Mouse (Mus musculus) urinary bladder, adult 18-20 months (tissue): Measurements from ENCODE around the gene Lrrc8d.

Source experiments
- DNase-seq, 2 experiments: peaks; one replicate each; pipeline ENCODE4 v3.0.0; 2022; ENCODE audit warnings: low spot score in 2 of 2, mixed read lengths in 2 of 2

The Lrrc8d gene

GRCm38 (mm10) chr5:105715531-105716124 lies 15.9 kb downstream of the Lrrc8d start:
- no peak for DNase-seq

DNA sequence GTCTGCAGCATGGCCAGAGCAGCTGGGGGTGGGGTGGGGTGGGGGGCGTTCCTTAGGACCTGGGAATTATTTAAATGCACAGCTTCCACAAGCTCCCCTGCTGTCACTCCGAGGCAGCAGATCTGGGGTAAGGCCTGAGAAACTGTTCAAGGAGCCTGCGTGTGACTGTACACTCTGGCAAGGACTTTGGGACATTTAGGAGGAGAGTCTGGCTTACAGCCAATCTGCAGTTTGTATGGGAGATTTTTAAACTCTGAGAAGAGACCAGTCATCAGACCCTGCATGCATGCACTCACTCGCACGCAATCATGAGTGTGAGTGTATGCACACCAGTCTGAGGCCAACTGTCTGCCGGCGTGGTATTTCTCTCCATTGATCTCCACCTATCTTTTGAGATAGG lies 17.5 kb downstream of the Lrrc8d start:
- no peak for DNase-seq

- no peak for DNase-seq
Observed at GRCm38 (mm10) chr5:105718138-105718670, 18.4 kb downstream of the Lrrc8d start.

- DNase-seq, result no peak
Observed at GRCm38 (mm10) chr5:105721267-105721666, 21.5 kb downstream of the Lrrc8d start.

GRCm38 (mm10) chr5:105722807-105723206 lies 23.0 kb downstream of the Lrrc8d start:
- no peak for DNase-seq

GRCm38 (mm10) chr5:105730193-105730831 lies 30.5 kb downstream of the Lrrc8d start:
- no peak for DNase-seq

DNA sequence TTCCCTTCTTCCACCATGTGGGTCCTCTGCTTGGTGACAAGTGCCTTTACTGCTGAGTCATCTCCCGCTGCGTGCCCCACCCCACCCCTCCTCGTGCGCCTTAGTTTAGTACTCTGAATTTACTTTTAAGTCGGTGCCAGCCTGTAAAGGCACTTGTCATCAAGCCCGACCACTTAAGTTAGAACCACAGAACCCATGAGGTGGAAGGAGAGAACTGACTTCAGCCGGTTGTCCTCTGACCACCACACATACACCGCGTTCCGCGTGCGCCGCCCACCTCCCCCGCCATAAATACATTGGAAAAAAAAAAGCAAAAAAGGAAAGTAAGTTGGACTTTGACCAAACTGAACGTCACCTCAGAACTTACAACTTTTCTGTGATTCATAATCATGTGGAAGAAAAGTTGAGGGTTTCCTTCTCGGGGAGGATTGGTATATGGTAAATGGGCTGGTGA lies 31.4 kb downstream of the Lrrc8d start:
- DNase-seq, result peak in 1 of 2 experiments; percentile 25

- DNase-seq, result peak; percentile 20 to 67
Observed at GRCm38 (mm10) chr5:105731627-105732432, 32.1 kb downstream of the Lrrc8d start.

DNA sequence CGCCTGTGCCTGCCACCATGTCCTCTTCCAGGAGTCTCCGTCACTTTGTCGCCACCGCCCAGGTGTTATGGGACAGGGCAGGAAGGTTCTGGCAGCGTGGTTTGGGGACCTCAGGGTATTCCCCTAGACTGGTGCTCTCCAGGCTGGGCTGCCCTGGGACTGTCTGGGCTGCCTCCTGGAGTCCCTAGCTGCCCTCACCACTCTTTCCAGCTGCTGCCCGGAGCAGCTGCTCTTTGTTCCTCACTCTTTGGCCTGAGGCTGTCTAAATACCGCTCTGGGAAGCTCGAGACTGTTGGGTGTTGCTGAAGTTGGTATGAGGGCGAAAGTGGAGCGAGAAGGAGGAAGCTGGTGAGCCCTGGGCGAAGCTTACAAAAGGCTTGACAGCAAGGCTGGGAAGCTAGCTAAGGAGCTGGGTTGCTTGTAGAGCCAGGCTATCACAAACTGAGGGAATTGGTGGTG lies 32.7 kb downstream of the Lrrc8d start:
- DNase-seq, result peak in 1 of 2 experiments; percentile 41

DNA sequence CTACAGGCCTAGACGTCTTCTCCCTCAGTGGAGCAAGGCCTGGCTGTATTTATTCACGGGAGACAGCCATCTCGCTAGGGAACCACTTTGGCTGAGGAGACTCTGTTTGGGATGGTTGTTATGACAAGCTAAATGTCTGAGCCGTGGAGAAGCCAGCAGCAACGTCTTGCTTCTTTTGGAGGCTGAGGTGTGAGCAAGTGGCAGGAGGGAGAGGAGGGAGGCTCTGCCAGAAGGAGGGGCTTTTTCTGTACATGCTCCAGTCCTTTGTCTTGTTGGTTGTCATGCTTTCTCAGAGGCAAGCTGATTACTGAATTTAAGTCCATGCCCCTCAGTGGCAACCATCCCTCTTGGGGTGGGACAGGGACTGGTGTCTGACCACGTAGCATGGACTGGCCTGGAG lies 33.5 kb downstream of the Lrrc8d start:
- DNase-seq, result no peak

GRCm38 (mm10) chr5:105736365-105736764 lies 36.6 kb downstream of the Lrrc8d start:
- DNase-seq, result no peak

GRCm38 (mm10) chr5:105737145-105737544 lies 37.4 kb downstream of the Lrrc8d start:
- no peak for DNase-seq

DNA sequence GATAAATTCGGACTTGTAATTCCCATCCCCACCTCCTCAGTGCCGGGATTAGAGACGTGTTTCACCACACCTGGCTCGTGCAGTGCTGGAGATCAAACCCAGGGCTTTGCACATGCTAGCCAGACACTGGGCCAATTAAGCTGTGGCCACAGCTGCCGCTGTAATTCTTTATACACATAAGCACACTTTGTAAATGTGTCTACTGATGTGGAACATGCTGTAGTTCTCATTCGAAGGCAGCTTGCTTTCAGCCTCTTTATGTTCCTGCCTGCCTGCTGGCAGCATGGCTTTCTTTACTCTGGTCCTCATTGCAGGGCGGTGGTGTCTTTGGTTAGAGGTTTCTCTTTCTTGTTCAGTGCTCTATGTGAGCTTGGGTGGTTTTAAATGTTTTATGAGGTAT lies 40.7 kb downstream of the Lrrc8d start:
- DNase-seq, result no peak

GRCm38 (mm10) chr5:105742641-105743040 lies 42.9 kb downstream of the Lrrc8d start:
- no peak for DNase-seq

- no peak for DNase-seq
Observed at GRCm38 (mm10) chr5:105745324-105745723, 45.6 kb downstream of the Lrrc8d start.

DNA sequence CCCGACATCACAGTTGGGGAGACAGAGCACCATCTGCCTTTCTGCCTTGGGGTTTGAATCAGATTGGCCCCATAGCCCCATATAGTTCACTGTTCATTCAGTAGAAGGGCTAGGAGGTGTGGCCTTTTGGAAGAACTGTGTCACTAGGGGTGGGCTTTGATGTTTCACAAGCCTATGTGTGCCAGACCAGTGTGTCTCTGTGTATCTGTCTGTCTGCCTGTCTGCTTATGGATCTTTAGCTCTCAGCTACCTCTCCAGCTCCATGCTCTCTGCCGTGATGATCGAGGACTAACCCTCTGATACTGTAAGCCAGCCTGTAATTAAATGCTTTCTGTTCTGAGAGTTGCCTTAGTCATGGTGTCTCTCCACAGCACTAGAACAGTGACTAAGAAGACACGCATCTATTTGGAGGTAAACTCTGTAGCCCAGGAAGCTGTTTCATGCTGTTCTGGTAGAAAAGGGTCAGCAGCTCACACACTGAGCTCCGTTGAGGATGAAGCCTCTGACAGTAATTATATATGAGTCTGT lies 46.2 kb downstream of the Lrrc8d start:
- no peak for DNase-seq

DNA sequence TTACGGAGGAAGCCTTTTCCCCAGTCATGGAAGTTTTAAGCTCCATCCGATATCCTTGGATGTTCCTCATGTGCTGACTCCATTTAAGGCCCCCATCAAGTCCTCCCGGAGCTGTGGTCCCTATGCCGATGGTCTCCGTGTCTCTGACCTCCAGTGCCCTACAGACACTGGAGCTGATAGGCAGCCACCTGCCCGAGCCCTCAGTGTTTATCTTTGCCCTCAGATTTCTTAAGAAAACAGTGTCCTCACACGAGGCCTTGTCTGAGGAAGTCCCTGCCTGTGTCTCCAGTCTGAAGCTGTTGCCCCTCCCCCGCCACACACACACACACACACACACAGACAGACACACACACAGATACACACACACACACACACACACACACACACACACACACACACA lies 55.0 kb downstream of the Lrrc8d start:
- DNase-seq, result no peak

- DNase-seq, result no peak
Observed at GRCm38 (mm10) chr5:105755491-105755890, 55.7 kb downstream of the Lrrc8d start.

GRCm38 (mm10) chr5:105757978-105758377 lies 58.2 kb downstream of the Lrrc8d start:
- DNase-seq, result no peak

- no peak for DNase-seq
Observed at GRCm38 (mm10) chr5:105758866-105759265, 59.1 kb downstream of the Lrrc8d start.

DNA sequence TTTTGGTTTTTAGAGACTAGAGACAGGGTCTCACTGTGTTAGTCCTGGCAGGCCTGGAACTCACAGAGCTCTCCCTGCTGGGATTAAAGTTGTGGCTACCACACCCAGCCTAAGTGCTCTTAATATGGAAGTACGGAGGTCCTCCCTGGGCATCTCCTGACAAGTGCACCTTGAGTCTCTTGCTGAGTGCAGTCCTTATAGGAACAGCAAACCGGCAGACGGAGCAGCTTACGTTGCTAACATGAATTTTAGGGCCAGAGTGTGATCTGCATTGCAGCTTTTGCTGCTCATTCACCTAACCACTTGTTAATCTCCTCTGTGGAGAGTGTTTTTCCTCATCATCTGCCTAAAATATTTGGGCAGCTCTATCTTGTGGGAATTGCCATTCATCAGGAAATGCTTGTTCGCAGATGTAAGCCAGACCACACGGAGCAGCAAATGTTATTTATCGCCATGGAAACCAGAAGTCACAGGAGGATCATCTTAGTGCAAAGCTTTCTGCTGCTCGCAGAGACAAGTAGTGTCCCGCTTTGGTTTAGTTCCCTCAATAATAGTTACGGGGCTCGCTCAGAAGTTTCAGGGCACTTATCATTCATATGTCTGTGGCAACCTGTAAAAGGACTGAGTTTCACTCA lies 62.2 kb downstream of the Lrrc8d start:
- DNase-seq, result no peak

GRCm38 (mm10) chr5:105764369-105764768 lies 64.6 kb downstream of the Lrrc8d start:
- DNase-seq, result no peak
